Mouse (Mus musculus): ENCODE results near the gene Phactr4. TPM values are rescaled to one million over a fixed set of nuclear protein-coding genes. Genes with fewer than 3 reads are reported as not detected.
A peak's percentile ranks its signal among the peaks of the same experiment; 100 is the strongest.

The Phactr4 gene
- polyA plus RNA-seq, 3 experiments from 2014 or later, result 3.4 to 5.4 (median 5.3) TPM

DNA sequence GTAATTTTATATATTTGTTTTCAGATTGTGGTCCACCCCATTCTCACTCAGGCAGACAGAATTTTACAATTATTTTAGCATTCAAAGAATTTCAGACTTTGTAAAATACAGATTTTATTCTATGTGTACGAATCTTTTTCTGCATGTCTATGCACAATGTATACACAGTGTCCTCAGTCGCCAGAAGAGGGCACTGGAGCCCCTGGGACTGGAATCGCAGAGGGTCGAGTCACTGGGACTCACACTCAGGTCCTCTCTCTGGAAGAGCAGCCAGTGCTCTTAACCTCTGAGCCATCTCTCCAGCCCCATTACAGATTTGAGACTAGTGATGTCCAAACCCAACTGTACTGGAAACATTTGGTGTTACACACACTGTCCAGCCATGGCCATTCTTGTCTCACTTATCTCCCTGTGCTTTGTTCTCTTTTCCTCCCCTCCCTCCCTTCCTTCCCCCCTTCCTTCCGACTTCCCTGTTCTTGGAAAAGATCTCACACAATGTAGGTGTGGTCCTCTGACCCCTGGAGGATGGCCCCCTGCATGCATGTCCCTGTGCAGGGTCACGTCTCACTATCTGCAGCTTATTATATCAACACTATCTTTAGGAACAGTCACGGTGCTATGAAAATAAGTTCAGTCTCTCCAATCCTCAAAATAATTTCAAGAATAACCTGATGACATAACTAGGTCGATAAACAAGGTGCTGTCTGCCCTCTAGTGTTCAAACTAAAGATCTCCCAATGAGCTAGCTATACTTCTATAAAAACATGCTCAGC lies 10.8 kb downstream of the Phactr4 start:
- peak; percentile 43 for ATAC-seq

DNA sequence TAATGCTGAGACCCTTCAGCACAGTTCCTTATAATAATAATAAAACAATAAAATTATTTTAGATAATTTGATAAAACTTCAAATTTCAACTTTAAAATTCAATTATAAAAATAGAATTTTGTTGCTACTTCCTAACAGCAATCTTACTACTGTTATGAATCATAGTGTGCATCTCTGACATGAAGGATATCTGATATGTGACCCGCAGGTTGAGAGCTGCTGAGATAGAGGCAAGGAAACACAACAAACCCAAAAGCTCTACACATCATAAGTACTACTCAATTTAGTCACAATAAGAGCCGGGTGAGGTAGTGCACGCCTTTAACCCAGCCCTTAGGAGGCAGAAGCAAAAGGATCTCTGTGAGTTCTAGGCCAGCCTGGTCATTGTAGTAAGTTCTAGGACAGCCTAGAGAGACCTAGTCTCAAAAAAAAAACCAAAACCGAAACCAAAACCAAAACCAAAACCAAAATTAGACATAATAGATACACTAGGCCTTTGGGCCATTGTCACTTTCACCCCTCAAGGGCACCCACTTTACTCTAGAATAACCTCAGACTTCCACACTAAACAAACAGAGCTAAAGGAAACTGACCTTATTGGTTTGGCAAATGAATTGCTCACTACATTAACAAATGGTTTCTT lies 12.6 kb downstream of the Phactr4 start:
- peak; percentile 68 for ATAC-seq

DNA sequence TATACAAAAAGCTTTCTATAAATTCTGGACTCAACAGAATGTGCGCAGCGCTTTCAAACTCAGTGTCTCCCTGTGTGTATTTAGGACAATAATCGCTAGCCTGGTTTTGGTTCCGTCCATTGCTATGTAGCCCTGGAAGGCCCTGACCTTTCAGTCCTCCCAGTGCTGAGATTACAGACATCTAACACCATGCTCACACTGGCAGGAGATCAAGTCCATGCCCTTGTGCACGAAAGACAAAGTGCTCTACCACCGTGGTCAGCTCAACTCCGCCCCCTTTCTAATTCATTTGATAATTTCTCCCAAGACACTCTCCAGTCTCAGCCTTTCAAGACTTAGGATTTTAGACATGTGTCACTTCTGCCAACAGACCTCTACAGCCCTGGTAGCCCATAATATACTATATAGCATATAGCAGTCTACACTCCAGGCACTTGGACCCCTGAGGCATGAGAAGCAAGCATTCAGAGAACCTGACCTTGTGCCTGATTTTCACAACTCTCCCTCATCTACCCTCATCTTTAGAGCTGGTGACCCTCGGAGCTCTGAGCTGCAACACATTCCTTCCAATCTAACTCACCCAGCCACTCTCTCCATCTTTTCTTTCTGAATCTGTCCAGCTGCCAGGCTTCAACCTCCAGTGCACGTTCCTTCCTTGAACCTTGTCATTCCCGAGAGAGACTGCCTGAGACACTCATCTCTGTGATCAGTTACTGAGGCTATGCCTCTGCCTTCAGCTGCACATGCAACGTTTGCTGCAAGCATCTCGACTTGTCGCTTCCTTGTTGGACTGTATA lies 15.7 kb downstream of the Phactr4 start:
- ATAC-seq, result no peak

DNA sequence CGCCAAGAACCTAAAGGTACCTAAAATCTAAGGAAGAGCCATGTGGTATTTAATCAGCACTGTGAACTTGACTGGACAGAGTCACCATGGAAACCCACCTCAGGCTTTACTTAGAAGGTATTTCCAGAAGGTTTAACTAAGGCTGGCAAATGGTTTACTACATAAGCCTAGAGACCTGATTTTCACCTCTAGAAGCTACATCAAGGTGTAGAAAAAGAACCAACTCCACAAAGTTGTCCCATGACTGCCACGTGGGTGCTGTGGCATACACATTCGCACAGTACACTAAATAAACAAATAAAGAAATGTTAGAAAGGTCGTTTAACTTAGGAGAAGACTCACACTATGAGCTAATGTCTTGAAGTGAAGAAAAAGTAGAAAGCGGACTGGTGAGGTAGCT lies 17.7 kb downstream of the Phactr4 start:
- no peak for ATAC-seq

DNA sequence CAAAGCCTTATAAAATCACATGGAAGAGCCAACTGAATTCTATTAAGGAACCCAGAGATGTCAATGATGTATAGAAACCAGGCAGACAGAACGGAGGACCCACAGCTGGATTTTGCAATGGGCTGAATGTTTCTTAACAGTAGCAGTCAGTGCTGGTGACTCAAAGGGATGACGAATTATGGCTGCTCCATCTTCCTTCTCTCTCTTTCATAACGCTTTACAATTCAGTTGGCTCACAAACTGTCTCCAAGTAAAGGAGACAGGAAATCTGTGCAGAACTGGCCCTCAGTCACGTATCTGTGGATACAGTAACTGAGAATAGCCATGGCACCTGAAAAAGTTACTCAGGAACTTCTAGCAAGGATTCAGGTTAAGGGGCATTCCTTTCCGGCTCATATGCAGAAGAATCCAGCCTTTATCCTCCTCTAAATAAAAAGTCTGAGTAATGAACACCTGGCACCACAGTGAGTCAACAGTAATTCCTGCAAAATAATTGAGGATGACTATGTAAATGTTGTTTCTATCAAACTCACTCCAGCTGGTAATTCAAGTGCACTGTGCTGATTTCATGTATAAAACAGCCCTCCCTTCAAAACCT lies 19.1 kb downstream of the Phactr4 start:
- ATAC-seq, result no peak

DNA sequence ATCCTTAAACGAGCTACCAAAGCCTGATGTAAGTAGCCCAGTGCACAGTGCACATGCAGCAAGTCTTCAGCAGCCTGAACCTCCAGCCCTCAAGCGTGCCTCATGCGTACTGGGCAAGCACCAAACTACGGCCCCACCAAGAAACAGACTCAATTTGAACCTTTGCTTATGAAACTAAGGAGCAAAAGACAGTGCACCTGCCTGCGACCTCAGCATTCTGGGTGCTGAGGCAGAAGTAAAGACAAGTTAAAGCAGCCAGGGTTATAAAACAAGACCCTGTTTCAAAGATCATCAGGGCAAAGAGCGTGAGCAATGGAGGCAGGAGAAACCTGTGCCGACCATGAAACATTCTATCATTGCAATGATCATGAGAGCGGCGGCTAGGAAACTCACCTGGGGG lies 21.3 kb downstream of the Phactr4 start:
- ATAC-seq, result no peak

DNA sequence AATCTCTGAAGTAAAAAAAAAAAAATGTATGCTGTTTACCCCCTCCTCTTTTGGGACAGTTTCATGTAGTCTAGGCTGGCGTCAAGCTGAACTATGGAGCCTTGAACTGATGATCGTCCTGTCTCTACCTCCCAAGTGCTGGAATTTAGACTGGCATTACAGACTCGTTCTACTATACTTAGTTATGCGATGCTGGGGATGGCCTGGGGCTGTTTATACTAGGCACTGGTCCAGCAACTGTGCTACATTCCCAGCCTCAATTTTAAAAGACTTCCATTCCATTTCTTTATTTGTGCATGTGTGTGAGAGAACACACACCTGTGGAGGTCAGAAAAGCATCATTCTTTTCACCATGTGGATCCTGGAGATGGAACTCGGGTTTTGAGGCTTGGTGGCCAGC lies 23.4 kb downstream of the Phactr4 start:
- ATAC-seq, result no peak

DNA sequence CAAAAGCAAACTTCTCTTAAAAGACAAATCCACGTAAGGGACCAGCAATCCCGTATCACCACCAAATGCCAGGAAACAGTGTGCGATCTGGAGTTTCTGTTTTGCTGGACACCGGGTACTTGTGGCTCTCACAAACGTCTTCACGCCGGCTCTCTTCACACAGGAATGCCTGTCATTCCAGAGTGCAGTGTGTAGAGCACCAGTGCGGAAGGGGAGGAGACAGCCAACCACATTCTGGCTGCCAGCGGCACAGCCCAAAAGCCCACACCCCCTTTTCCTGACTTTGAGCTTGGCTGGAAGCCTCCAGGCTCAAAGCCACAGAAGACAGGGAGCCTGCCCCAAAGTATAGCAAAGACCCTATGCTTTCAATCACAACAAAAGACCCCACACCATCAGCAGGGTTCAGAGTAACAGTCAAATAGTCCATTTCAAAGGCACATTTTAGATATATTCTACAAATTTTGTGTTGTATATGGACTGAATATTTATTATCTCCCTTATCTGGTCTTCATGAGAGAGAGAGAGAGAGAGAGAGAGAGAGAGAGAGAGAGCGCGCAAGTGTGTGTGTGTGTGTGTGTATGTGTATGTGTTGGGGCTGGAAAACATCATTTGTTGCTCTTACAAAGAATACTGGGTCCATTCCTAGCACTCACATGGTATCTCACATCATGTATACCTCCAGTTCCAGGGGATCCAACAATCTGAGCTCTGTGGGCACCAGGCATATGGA lies 24.1 kb downstream of the Phactr4 start:
- no peak for ATAC-seq

DNA sequence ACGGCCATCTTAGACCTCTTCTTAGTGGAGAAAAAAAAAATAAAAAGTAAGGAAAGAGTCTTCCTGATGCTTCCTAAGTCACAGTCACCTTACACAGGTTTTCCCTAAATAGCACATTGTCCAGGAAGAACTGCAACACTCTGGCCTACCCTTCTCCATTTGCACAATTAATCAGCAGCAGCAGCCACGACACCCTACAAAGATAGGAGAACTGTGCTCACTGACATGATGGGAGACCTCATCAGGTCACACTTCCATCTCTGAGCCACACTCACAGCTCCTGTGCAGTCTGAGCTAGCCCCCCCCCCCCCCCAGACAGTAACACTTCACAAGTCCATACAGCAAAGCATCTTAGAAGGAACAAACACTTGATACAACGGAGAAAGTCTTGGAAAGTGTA lies 25.2 kb downstream of the Phactr4 start:
- no peak for ATAC-seq

DNA sequence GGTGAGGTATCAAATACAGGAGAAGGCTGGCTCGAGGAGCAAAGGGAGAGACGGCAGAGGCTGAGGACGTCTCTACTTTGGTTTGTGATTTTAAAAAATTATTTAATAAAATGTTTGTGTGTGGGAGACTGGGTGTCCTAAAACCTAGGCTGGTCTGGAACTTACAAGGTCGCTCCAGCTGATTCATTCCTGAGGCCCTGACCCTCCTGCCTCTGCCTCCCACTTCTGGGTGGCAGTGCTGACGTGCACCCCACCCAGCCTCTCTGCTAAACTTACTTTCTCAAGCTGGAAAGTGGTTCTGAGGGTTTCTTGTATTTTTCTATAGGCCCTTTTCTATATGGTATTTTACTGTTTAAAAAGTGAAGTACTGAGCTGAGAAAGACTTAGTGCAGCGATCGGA lies 26.0 kb downstream of the Phactr4 start:
- ATAC-seq, result no peak

DNA sequence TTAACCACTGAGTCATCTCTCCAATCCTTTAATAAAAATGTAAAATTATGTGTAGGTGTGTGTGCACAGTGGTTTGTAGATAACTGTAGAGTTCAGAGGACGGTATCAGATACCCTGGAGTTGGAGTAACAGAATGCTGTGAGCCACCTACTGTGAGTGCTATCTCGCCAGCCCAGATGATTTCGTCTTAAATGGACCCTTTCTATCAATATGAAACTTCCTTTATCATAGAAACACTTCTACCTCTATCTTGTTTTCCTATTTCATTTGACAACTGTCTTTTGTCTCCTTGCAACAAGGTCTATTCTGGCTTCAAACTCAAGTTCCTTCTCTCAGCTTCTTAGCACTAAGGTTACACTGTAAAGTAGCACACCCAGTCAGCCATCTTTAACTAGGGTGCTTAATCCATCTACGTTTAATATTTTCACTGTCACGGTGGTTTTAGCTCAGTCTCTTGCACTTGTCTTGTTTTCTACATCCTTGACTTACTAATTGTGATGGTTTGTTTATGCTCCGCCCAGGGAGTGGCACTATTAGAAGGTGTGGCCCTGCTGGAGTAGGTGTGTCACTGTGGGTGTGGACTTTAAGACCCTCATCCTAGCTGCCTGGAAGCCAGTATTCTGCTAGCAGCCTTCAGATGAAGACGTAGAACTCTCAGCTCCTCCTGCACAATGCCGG lies 31.1 kb downstream of the Phactr4 start:
- ATAC-seq, result no peak

DNA sequence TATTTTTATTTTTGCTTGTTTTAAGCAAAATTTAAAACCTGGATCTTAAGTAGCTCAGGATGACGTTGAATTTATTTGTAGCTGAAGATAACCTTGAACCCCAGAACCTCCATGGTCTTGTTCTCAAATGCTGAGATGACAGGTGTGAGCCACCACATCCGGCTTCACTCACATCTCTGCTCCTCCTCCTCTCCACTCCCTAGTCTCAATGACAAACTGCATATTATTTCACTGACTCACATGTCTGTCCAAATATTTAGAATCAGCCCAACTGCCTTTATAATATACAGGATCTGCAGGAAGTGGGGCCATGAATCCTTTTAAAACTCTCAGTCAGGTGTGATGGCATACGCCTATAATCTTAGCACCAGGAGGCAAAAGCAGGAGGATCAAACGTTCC lies 33.0 kb downstream of the Phactr4 start:
- peak; percentile 73 for ATAC-seq

DNA sequence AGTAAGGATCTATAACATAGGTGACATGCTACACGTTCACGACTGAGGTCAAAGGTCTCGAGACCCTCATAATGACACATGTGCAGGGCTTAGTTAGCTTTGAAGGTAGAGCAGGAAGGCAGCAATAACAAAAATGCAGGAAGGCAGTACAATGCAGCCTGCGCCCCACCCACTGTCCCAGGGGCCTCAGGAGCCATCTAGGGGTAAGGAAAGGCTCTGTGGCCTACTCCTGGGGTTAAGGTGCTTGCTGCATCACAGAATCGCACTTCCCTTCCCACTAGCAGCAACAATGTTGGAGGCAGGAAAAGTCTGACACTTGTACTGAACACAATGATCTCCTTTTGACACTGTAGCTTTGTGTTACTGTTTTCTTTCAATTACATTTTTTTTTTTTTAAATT lies 34.7 kb downstream of the Phactr4 start:
- ATAC-seq, result no peak

DNA sequence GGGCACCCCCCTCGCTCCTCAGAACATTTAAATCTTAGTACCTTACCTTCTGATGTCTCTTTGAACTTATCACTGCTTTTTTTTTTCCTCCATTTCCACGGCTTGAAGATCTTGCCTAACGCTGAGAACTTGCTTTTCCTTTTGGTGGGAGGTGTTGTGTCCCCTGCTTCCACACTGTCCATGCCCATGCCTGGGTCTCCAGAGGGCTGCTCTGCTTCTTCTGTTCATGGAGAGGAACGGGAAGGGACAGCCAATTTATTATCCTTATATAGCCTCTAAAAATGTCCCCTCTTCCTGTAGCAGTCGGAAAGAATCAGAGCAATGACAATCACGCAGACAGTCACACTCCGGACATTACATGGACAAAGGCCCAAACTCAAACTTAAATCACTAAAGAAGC lies 35.4 kb downstream of the Phactr4 start:
- no peak for ATAC-seq

DNA sequence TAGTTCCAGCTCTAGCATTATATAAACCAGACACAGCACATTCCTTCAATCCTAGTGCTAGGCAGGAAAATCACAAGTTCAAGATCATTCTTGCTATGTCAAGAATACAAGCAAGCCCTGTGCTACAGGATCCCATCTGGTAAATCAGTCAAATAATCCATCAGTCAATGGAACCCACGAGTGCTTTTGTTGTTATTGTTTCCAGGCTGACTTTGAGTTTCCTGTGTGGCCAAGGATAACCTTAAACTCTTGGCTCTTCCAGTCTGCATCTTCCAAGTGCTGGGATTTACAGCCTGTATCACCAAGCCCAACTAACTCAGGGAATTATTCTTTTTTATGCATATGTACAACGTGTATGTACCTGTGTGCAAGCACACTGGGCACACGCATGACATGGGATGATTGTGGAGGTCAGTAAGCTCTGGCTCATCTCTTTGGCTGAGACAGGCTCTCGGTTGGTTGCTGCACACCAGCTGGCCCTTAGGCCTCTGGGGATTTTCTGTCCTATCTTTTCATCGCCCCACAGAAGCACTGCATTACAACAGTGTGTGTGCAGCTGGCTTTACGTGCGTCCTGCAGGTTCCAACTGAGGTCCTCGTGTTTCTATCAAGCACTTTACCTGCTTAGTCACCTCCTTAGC lies 36.4 kb downstream of the Phactr4 start:
- no peak for ATAC-seq

DNA sequence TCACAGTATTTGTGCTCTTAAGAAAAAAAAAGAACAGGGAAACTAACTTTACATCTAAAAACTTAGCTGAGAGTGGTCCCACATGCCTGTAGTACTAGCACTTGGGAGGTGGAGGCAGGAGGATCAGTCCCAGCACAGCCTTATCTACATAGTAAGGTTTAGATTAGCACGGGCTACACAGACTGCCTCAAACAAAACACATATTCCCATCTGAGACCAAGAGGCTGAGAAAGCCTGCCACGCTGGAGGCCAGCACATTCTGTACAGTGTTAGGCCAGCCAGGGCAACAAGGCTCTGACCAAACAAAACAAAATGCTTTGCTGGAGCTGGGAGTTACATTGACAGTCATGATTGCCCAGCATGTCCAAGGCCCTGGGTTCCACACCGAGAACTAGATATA lies 38.8 kb downstream of the Phactr4 start:
- ATAC-seq, result no peak

DNA sequence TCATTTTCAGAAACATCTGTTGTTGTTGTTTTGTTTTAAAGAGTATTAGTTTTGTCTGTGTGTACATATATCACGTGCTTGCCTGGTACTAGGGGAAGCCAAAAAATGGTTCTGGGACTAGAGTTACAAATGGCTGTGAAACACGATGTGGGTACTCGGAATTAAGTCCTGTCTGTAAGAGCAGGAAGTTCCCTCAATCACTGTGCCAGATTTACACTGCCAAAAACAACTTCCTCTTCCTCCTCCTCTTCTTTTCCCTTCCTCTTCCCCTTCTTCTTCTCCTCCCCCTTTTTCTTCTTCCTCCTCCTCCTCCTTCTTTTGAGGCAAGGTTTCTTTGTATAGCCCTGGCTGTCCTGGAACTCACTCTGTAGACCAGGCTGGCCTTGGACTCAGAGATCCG lies 40.0 kb downstream of the Phactr4 start:
- no peak for ATAC-seq

DNA sequence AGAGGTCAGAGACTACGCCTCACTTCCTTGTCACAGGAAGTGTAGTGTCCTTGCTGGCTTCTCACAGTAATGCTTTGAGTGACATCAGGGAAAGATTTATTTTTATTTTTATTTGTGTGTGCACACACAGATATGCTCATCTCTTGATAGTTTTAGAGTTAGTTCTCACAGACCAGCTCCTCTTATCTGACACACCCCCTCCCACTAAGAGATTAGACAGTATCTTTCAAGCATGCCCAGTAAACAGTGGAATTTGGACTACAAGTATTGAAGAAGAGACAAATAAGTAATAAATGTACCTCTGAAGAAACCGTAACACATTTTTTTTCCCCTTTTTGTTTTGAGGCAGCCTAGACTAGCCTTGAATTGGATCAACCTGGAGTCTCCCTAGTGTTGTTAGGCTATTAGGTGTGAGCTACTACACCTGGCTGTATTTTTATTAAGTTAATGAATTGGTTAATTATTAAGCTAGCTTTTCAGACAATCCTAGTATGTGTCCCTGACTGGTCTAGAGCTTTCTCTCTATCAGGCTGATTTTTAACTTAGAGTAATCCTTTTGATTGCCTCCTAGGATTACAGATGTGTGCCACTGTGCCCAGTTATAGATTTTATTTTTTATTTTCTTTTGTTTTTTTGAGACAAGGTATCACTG lies 41.2 kb downstream of the Phactr4 start:
- ATAC-seq, result no peak

DNA sequence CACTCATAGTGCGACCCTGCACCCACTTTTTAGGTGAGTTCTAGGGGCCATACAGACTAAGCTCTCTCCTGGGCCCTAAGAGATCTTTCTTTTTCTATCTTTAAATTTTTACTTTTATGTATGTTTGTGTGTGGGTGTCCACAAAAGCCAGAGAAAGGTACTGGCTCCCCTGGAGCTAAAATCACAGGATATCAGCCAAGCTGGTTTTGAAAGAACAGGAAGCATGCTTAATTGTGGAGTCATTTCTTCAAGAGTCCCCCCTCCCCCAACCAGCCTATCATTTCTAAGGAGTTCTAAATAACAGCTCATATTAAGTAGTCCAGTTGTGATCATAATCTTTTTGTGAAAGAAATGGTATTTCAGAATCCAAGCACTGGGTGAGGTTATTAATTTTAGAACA lies 48.5 kb downstream of the Phactr4 start:
- no peak for ATAC-seq

DNA sequence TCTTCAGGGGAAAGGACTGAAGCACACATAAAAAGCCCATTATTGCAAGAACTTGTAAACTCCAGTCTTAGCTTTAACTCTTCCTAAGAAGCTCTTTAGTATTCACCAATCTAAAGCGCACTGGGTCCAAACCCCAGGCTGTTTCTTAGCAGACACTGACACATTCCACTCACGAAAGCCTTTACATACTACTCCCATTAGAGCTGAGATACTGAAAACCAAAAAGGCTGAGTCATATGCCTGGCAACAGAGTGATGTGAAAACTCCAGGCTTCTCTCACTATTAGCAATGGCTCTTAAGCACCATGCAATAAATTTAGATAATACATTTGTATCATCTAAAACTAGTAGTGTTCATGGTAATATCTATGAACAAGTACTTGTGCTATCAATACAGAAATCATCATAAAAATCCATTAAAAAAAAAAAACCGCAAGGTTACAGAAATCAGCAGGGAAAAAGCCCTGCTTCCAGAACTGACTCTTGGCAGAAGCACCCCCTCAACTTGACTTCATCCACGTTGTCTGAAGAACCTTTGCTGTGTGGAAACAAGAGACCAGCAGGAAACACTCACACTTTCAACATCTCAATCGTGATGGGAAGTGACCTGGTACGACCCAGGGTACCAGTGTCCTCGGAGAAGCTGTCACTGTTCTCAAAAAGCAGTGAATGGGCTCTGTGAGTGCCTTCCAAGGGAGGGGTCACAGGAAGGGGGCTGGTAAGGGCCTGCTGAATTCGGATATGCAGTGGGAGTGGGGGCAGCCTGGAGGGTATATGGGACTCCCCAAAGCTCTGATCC lies 52.1 kb downstream of the Phactr4 start:
- no peak for ATAC-seq
